Mouse (Mus musculus) ES-E14 (cell line): ENCODE data around the gene Mlst8. TPM values are rescaled to one million over a fixed set of nuclear protein-coding genes. Genes with fewer than 3 reads are reported as not detected.
A peak's percentile ranks its signal among the peaks of the same experiment; 100 is the strongest.

Experiments used
- DNase-seq: peaks from one replicate; pipeline ENCODE4 v3.0.0-alpha.2; 2013; ENCODE audit warnings: low read depth, low spot score
- H3K27ac ChIP-seq: 2 replicates; pipeline ENCODE4 v1.5.1; 2012; ENCODE audit warnings: low read depth, mild to moderate bottlenecking, low read length, moderate library complexity, mixed read lengths; ENCODE audit not compliant: poor library complexity, insufficient read depth, severe bottlenecking
- H3K36me3 ChIP-seq: 2 replicates; pipeline ENCODE4 v1.6.1; 2012; ENCODE audit warnings: mild to moderate bottlenecking, low read length, moderate library complexity, mixed read lengths; ENCODE audit not compliant: control insufficient read depth, poor library complexity, insufficient read depth, severe bottlenecking
- H3K4me1 ChIP-seq, 2 experiments: fragments of 150-350 bp in 1 of 2; sonication (generic) in 1 of 2; 2 replicates each; pipeline ENCODE4 v1.6.1; 2012; ENCODE audit warnings: low read length in 2 of 2, mild to moderate bottlenecking in 1 of 2, mixed read lengths in 1 of 2; ENCODE audit not compliant: control insufficient read depth in 2 of 2, insufficient read depth in 2 of 2, poor library complexity in 1 of 2
- H3K4me3 ChIP-seq, 2 experiments: fragments of 150-350 bp in 1 of 2; sonication (generic) in 1 of 2; 2 replicates each; pipeline ENCODE4 v1.5.1; 2012; ENCODE audit warnings: low read length in 2 of 2, low read depth in 1 of 2, mild to moderate bottlenecking in 1 of 2, mixed read lengths in 1 of 2; ENCODE audit not compliant: insufficient read depth in 1 of 2, poor library complexity in 1 of 2, severe bottlenecking in 1 of 2
- H3K9ac ChIP-seq: 2 replicates; pipeline ENCODE4 v1.6.1; 2012; ENCODE audit warnings: low read depth, mild to moderate bottlenecking, low read length, mixed read lengths; ENCODE audit not compliant: poor library complexity, insufficient read depth, severe bottlenecking
- H3K9me3 ChIP-seq: fragments of 150-350 bp; sonication (generic); 2 replicates; pipeline ENCODE4 v1.6.1; 2012; ENCODE audit warnings: low read depth, mild to moderate bottlenecking, low read length; ENCODE audit not compliant: control insufficient read depth, insufficient read depth
- CHD2 ChIP-seq: IDR thresholded peaks from 2 replicates; pipeline ENCODE4 v1.6.1; 2014; ENCODE audit warnings: mild to moderate bottlenecking, low read depth, low read length, inconsistent platforms
- HCFC1 ChIP-seq: IDR thresholded peaks from 2 replicates; pipeline ENCODE4 v1.6.1; 2012; ENCODE audit warnings: low read length, inconsistent platforms, borderline replicate concordance; ENCODE audit not compliant: insufficient read depth
- MAFK ChIP-seq: IDR thresholded peaks from 2 replicates; pipeline ENCODE4 v1.6.1; 2014; ENCODE audit warnings: mild to moderate bottlenecking, low read depth, low read length, inconsistent platforms; ENCODE audit not compliant: insufficient read depth
- ZC3H11A ChIP-seq: IDR thresholded peaks from 2 replicates; pipeline ENCODE4 v1.6.1; 2012; ENCODE audit warnings: low read depth, mild to moderate bottlenecking, inconsistent platforms, low read length, borderline replicate concordance
- ZNF384 ChIP-seq: IDR thresholded peaks from 2 replicates; pipeline ENCODE4 v1.6.1; 2012; ENCODE audit warnings: low read depth, low read length, inconsistent platforms
- in situ Hi-C, 2 experiments: fragments of 600-800 bp; cut with MboI; formaldehyde crosslinking; loops; one replicate each; pipeline ENCODE4 v1.15.1; 2025; ENCODE audit warnings: low sequenced_read_pairs in 2 of 2, inconsistent platforms in 1 of 2; ENCODE audit not compliant: unreplicated experiment in 2 of 2
- total RNA-seq: library from RNA; depleted of rRNA; stranded (reverse); fragments of 300-350 nt; gene quantifications from 2 replicates; pipeline ENCODE4 v1.2.3, GENCODE M21; 2012

The Mlst8 gene
- total RNA-seq, 1 experiment = 24.2 TPM

DNA sequence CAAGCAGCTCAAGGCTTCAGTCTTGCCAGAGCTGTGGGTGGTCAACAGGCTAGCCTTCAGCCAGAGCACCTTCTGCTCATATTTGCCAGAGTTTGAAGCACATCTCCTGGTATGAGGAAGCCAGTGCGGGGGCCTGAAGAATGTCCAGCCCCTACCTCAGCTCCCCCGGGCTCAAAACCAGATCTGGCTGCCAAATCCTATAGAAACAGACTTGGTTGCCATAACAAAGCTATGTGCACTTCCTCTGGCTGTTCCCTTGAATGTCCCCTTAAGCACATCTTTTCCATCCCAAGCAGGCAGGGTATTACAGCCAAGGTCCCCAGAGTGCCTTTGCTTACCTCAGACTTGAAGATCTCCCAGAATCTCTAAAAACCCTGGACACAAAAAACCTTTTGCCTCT, 45.9 kb upstream of the Mlst8 start:
- no peak overlapping the region for H3K4me3 ChIP-seq
- DNase-seq = no peak
- no peak overlapping the region for H3K9ac ChIP-seq
- H3K4me1 ChIP-seq = 0 out of 4 replicates have a peak, but pooled peaks cover 0 to 2% of the 10 kb centered on the region in 2 experiments
- peaks cover 18% of the 10 kb centered on the region for H3K36me3 ChIP-seq
- TF ChIP-seq HCFC1 (no peak), ZNF384 (no peak), MAFK (no peak), ZC3H11A (no peak), CHD2 (no peak)
- in situ Hi-C loops = no loop called here
- no peaks in the 10 kb centered on the region for H3K9me3 ChIP-seq
- H3K27ac ChIP-seq = no peak overlapping the region

DNA sequence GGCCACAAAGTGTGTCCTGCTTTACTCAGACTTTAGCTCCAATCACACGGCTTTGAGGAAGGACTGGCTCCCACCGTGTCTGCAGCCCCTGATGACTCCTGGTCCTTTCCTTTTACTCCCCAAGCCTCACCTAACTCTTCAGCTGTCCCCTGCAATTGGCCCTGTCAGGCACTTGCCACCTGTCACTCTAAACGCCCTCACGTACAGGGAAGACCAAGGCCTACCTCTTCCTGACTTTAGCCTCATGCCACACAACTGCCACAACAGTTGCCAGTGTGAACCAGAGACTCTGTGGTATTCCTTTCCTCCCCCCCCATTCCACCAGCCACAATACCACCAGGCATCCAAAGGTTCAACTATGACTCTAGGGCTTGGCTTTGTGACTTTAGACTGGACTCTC, 41.6 kb upstream of the Mlst8 start:
- TF ChIP-seq CHD2 (no peak), HCFC1 (no peak), ZC3H11A (no peak), ZNF384 (no peak), MAFK (no peak)
- Histone ChIP-seq H3K4me3 (no peak overlapping the region), H3K36me3 (peaks cover 25% of the 10 kb centered on the region), H3K27ac (no peak overlapping the region), H3K9me3 (no peaks in the 10 kb centered on the region), H3K9ac (no peak overlapping the region), H3K4me1 (no peaks in the 10 kb centered on the region; a peak in 1 of 4 replicates)
- in situ Hi-C loops = no loop called here
- DNase-seq = no peak

- in situ Hi-C loops = no loop called here
- no peaks in the 10 kb centered on the region for H3K9me3 ChIP-seq
- H3K36me3 ChIP-seq = peaks cover 69% of the 10 kb centered on the region
- H3K4me3 ChIP-seq = no peak overlapping the region
- TF ChIP-seq CHD2 = no peak
- TF ChIP-seq HCFC1 = no peak
- TF ChIP-seq MAFK = no peak
- no peak for TF ChIP-seq ZNF384
- no peak for TF ChIP-seq ZC3H11A
- H3K9ac ChIP-seq = peak overlapping the region; percentile 37; the same call in 1 of the 2 replicates
- DNase-seq = no peak
- peaks cover 0 to 13% of the 10 kb centered on the region in 2 experiments; a peak in 2 of 4 replicates for H3K4me1 ChIP-seq
- no peak overlapping the region for H3K27ac ChIP-seq
These were observed 35.7 kb upstream of the Mlst8 start for GRCm38 (mm10) chr17:24514270-24515257.

DNA sequence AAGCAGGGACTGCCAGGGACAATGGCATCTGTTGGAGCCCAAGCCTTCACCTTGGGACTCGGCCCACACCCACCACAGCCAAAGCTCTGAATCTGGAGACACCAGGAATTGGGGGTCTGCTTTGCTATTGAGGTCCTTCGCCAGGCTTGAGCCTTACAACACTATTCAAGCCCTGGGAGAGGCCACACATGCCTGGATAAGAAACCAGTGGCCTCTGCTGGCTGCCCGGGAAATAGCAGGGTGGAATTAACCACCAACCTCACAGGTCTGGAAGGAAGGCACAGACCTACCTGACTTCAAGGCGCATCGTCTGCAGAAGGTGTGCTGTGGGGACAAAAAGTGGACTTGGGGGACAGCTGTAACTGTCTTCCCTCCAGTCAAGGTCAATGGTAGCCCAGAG, 34.7 kb upstream of the Mlst8 start:
- Histone ChIP-seq H3K9me3 (no peaks in the 10 kb centered on the region), H3K27ac (no peak overlapping the region; the same call in 1 of the 2 replicates), H3K4me1 (peaks cover 0 to 13% of the 10 kb centered on the region in 2 experiments; a peak in 2 of 4 replicates), H3K36me3 (peaks cover 76% of the 10 kb centered on the region), H3K9ac (no peak overlapping the region), H3K4me3 (no peak overlapping the region)
- DNase-seq = no peak
- in situ Hi-C loops = no loop called here
- no peak for TF ChIP-seq ZC3H11A
- TF ChIP-seq MAFK = no peak
- no peak for TF ChIP-seq CHD2
- TF ChIP-seq HCFC1 = no peak
- TF ChIP-seq ZNF384 = no peak
